Mouse (Mus musculus) neural tube, embryonic 10.5 days (tissue): ENCODE results near the gene Syt16.

ENCODE experiments used
- DNase-seq: peaks from one replicate; pipeline ENCODE4 v3.0.0-alpha.2; 2017; ENCODE audit warnings: low spot score; ENCODE audit errors: extremely low spot score

The Syt16 gene

GRCm38 (mm10) chr12:74303418-74304294 is 306.2 kb downstream of the Syt16 start:
- DNase-seq = no peak

GRCm38 (mm10) chr12:74312611-74313010 is 315.1 kb downstream of the Syt16 start:
- no peak for DNase-seq

- DNase-seq = no peak
These were observed 317.8 kb downstream of the Syt16 start for GRCm38 (mm10) chr12:74315221-74315620.

- peak; percentile 39 for DNase-seq
These were observed 319.0 kb downstream of the Syt16 start, which contains the start of gene Gm11042 for GRCm38 (mm10) chr12:74316344-74316973. Gene Gm11042, minus strand, starts transcription at chr12:74316394.

GRCm38 (mm10) chr12:74316989-74317759 is 319.7 kb downstream of the Syt16 start:
- DNase-seq = peak; percentile 76

- peak; percentile 80 for DNase-seq
These were observed 322.9 kb downstream of the Syt16 start for GRCm38 (mm10) chr12:74320318-74320717.

- DNase-seq = no peak
These were observed 324.5 kb downstream of the Syt16 start for GRCm38 (mm10) chr12:74321981-74322380.
